Mouse (Mus musculus) spleen, adult 2 months (tissue): Measurements from ENCODE around the gene Echdc2.
"Not testable (repeated sequence)": the region's sequence is repeated elsewhere in the genome, so short reads cannot be mapped to it uniquely, and the experiment has no call there.

ENCODE experiments used
- CTCF ChIP-seq: fragments of 200-500 bp; IDR thresholded peaks from 2 replicates; pipeline ENCODE4 v1.5.1; 2011; ENCODE audit warnings: mild to moderate bottlenecking, inconsistent platforms; ENCODE audit not compliant: insufficient read depth, insufficient read length, insufficient replicate concordance; ENCODE audit errors: extremely low read depth
- POLR2A ChIP-seq: fragments of 200-500 bp; IDR thresholded peaks from 2 replicates; pipeline ENCODE4 v1.6.1; 2011; ENCODE audit warnings: low read depth, low read length, inconsistent platforms

DNA sequence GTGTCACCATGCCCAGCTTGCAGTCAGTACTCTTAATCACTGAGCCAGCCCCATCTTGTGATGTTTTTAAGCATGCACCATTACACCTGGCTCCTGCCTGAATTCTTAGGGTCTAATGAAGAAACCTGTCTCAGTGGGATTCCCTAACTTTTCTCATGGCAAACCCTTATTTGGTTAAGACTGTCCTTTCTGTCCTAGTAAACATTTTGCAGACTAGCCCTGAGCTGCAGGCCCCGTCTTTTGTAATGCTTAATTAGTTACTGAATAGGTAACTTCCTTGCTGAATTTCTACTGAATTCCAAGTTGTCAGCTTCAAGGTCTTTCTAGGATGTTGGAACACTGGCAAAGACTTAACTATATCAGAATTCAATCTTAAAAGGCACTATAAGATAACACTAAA, 10.1 kb upstream of the Echdc2 start:
- not testable (repeated sequence) for TF ChIP-seq POLR2A, CTCF
